Mouse (Mus musculus) CD4-positive, CD25-positive, alpha-beta regulatory T cell, adult 4 months (primary cell): ENCODE data around the gene Inf2. TPM values are rescaled to one million over a fixed set of nuclear protein-coding genes. Genes with fewer than 3 reads are reported as not detected.

ENCODE experiments used
- ATAC-seq: one replicate; pipeline ENCODE4 v1.8.0; 2017
- polyA plus RNA-seq, 2 experiments: library from polyadenylated mRNA; unstranded; fragments of 100-300 nt; shearing (Covaris generic); gene quantifications; one replicate each; pipeline ENCODE4 v1.2.1; 2017

Gene Inf2
- polyA plus RNA-seq, 2 experiments from 2014 or later: 9.1 to 12.2 TPM

DNA sequence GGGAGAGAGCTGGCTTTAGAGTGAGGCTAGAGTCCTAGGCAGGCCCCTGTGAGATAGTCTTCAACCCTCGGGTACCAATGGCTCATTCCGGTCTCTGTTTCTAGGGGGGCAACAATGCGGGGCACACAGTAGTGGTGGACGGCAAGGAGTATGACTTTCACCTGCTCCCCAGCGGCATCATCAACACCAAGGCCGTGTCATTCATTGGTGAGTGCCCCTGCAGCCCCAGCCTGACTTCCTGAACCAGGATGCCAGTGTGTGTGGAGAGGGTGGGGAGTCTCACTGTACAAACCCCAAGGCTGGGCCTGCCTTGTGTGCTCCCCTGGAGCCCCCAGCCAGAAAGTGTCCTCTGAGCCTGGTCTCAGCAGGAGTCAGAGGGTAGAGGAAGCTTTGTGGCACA is 39.6 kb downstream of the Inf2 start:
- no peak for ATAC-seq

DNA sequence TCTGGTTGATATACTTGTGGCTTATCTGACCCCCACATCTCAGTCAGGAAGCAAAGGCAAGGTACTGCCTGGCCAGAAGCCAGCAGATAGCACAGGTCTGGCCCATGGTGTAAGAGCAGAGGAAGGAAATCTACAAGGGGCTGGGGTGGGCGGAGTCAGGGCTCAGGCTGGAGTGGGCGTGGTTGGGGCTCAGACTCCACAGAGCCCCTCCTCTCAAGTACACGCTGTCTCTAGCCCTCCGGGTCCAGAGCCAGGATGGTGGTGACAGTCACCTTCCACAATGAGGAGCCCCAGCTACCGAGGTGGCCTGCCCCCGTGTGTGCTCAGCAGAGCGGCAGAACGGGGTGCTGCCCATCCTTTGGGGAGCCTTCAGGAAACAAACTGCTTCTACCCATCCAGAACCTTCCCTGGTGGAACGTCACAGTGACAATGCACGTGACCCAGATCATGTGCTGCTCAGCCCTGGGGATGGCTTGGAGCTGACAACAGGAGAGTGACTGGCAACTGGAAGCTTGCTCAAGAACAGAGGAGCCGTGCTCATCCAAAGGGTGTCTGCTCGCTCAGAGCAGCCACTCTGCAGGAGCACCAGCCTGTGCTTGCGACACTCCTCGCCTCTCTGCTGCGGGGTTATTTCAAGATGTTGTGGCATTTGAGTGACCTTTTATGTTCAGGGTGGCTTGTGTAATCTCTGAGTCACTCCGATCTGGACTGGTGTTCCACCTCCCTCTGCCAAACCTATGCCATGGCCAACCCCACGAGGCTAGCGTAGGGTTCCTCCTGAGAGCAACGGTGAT is 40.5 kb downstream of the Inf2 start:
- ATAC-seq: peak; percentile 78

DNA sequence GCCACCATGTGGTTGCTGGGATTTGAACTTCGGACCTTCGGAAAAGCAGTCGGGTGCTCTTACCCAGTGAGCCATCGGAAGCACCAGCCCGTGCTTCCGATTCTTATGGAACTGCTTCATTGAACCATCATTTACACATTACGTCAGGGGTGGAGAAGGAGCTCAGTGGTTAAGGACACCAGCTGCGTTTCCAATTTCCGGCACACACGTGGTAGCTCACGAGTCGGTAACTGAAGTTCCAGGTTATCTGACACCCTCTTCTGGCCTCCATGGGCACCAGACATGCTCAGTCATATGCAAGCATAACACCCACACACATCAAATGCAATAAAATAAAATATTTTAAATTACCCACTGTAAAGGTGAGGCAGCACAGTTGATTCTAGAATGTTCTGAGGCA is 41.4 kb downstream of the Inf2 start:
- ATAC-seq: no peak

DNA sequence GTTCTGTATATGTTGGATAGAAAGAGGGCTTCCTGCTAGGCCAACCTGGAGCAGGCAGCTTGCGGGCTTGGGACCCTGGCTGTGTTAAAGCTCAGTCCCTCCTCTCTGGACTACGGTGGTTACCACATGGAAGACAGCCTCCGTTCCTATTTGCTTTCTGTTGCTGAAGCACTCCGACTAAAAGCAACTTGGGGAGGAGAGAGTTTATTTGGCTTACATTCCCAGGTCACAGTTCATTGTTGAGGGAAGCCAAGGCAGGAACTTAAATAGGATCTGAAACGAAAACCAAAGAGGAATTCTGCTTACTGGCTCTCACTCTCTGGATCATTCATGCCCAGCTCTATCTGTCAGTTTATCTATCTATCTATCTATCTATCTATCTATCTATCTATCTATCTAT is 42.2 kb downstream of the Inf2 start:
- ATAC-seq: no peak

DNA sequence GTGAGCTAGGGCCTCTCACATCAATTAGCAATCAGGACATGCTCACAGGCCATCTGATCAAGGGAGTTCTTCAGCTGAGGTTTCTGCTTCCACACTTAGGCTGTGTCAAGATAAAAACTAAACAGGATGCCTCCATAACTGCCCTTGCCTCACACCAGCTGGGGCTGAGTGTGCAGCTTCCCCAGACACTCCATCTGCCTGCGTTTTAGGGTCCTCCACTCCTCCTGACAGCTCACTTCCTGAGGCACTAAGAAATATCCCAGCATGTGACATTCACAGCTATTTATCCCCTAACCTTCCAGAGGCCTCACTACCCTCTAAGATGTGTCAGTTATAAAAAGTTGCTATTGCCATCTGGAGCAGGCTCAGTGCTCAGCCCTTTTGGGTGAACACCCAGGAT is 42.9 kb downstream of the Inf2 start:
- no peak for ATAC-seq

DNA sequence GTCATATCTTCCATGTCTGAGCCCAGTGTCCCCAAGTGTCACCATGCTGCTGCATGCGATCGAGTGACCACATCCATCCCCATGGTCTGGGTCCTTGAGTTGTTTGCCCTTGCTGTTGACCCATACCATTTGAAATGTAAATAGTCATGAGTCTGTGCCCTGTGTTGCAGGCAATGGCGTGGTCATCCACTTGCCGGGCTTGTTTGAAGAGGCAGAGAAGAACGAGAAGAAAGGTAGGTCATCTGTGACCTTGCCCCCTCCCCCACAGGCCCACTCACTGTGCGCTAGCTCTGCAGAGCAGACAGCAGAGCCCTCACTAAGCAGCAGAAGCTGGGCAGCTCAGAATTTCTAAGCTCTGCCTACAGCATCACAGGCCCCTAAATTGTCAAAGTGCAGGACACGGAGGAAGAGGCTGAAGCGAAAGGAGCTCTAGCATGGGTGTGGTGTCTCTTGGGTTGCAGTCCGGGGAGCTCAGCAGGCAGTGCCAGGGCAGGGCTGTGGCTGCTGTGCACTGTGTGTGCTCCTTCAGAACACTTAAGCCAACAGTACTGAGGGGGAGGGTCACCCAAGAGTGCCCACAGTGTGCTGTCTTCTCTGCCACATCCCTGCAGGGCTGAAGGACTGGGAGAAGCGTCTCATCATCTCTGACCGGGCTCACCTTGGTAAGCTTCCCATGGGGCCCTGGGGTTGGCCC is 43.6 kb downstream of the Inf2 start:
- ATAC-seq: no peak

DNA sequence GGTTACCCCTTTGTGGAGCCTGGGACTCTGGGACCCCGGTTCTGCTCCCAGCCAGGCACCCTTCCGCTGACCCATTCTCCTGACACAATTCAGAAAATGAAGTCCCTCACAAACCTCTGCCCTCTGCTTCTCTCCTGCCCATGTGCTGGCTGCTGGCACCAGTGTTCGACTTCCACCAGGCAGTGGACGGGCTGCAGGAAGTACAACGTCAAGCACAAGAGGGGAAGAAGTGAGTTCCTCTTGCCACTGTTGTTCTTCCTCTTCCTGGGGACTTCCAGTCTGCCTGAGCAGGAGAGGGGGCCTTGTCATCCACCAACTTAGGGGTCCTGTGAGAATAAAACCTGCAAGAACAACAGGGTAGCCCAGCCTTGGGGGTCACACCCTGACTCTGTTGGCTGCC is 44.3 kb downstream of the Inf2 start:
- no peak for ATAC-seq

DNA sequence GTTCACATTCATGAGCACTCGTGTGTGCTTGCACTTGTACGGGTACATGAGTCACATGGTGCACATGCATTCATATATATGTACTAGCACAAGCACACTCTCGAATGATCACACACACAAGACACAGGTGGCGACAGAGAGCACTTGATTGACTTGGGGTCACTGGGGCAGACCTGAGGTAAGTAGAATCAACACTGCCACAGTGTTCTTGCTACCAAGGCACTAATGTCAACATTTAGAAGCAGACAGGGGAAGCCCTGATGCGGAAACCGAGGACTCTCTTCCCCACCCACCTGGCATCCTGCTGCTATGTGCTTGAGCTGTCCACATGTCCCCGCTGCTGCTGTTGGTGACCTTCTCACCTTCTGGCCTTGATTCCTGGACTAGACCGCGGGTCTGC is 45.1 kb downstream of the Inf2 start:
- ATAC-seq: no peak

DNA sequence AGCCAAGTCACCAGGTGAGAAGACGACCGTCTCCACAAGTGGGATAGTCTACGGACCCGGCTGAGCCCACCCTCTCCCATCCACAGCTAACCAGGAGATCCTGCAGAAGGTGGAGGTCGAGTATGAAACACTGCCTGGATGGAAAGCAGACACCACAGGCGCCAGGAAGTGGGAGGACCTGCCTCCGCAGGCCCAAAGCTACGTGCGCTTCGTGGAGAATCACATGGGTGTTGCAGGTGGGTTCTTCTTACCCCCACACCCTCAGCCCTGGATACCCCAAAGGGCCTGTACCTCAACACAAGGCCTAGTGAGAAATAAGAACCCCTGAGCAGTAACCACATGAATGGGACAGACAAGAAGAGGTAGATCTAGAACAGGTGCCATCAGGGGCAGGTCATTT is 50.9 kb downstream of the Inf2 start:
- no peak for ATAC-seq

DNA sequence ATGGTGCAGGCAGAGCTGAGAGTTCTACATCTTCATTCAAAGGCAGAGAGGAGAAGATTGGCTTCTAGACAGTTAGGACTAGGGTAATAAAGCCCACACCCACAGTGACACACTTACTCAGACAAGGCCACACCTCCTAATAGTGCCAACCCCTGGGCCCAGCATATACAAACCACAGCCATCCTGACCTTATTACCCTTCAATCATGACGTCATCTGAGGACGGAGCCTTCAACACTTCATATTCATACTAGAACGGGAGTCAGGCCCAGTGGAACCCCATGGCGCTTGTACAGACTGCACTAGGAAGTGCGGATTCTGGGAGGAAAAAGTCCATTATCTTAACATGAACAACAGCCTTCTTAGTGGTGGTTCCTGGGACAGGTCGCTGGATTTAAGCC is 54.5 kb downstream of the Inf2 start:
- no peak for ATAC-seq

DNA sequence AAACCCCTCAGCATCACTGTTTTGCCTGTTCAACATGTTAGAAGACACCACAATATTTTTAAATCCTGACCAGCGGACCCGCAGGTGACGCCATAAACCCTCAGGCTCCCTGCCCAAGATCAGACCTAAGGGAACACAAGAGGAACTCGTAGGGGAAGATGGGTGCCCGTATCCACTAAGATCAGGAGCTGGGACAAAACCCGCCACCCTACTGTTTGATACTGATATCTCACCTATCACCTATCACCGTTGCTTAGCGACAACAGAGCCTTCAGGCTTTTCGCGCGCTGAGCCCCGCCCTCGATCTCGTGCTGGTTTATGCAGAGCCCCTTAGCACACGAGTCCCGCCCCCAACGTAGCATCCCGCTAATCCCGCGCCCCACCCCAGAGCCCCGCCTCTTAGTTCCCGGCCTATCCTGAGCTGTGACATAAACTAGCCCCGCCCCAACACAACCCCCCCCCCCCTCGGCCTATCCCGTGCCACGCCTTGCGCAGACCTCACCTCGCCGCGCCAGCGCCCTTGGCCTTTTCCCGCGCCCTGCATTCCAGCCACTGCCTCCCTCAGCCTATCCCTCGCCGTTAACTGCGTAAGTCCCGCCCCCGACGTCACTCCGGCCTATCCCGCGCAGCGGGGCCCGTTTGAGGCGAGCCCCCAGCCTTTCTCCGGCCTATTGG is 55.7 kb downstream of the Inf2 start, which contains the start of gene Siva1:
TSS of gene Siva1 (plus strand) at position 500 of the 675 bp plus-strand sequence.
- peak; percentile 86 for ATAC-seq

DNA sequence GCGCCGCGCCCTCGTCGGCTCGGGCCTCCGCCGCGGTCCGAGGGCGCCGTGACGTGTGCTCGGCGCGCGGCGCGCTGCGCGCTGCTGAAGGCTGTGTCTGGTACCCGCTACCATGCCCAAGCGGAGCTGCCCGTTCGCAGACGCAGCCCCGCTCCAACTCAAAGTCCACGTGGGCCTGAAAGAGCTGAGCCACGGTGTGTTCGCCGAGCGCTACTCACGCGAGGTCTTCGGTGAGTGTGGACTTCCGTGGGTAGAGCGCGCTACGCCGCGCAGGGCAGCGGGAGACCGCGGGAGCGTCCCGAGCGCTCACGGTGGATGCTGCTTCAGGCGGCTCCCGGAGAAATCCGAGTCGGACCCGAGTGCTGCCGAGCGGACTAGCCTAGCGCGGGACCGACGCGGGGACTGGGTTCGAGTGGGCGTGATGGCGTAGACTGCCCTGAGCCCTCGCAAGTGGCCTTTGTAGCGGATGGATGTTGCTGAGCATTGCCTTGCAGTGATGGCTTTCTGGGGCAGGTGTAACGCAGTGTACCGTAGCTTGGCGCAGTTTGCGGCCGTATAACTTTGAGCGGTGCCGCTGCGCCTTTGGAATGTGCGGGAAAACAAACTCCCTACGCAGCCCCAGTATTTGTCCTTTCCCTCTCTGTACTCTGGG is 56.4 kb downstream of the Inf2 start:
- ATAC-seq: no peak

DNA sequence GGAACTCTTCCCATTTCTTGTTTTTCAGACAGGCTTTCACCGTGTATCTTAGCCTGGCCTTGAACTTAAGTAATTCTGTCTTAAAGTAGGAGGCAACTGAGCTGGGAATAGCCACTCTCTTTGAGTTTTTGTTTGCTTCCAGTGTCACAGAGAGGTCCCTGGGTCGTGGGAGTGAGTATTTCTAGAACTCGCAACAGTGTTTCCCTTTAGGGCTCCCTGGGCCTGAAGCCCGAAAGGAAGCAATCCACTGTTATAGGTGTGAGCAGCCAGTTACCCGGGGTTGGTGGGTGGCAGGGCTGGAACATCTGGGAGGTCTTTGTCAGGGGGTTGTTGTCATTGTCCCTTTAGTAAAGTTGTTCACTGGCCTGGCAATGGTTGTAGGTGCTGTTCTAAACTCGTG is 57.6 kb downstream of the Inf2 start:
- ATAC-seq: no peak

DNA sequence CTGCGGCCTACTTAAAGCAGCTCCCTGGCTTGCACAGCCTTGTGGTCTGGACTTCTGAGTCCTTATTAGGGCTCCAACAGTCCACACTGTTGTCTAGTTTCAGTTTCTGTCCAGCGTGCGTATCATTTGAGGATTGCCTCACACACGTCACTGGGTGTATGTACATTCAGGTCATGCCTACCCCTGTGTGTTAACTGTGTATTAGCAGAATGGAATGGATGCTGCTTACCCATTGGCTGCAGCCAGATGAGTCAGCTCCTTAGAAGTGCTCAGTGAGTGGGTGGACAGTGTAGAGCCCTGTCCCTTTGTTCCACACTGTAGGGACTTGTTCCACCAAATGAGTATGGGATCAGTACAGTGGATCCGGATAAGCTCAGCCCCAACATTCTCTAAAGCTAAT is 59.5 kb downstream of the Inf2 start:
- no peak for ATAC-seq

DNA sequence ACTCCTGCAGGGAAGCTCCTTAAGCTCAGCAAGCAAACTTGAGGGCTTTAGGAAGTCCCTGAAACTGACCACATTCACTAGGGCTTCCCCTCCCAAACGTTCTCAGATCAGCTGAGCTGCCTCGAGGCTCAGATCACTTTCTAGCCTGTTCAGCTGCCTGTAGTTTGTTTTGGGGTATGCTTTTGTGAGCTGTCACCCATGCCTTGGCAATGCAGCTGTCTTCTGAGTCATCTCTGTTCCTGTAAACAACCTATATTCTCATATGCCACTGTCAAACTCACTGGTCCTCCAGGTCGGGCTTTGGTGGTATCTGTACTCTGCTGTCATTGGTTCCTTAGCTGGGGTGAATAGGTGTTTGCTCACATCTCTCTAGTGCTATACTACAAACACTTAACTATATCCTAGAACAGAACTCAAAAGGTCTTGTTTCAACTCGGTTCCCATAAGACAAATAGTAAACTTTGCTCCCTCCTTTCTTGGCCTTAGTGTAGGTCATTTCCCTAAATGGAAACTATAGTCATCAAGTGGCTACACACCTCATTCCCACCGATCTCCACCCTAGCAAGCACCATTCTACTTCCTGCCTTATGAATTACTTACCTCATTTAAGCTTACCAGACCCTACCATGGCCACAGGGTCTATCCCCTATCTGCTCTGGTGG is 63.3 kb downstream of the Inf2 start:
- ATAC-seq: no peak

DNA sequence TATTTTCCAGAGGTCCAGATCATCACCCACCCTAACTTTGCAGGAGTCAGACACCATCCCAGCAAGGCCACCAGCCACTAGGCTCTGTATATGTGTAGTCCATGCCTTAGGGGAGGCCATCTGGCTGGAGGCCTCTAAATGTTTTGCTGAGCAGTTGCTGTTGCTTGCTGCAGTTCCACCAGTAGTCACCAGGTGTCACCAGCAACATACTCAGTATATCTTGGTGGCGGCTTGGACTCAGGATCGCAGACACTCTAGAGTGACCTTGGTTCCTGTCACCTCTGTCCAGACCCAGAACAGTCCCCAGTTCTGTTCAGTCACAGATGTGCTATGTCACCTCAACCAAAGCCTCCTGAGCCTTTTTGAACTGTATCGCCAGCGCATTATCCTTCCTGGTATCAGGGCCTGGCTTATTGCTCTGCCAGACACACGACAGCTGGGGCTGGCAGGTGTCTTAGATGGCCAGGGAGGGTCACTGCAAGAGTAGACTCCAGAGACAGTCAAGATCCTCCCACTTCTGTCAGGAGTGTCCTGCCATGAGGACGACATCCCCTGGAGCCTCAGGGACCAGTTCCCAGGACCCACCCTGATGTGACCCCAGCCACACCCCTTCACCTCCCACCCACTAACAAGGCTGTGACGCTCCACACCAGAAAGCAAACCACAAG is 64.7 kb downstream of the Inf2 start:
- peak; percentile 92 for ATAC-seq

DNA sequence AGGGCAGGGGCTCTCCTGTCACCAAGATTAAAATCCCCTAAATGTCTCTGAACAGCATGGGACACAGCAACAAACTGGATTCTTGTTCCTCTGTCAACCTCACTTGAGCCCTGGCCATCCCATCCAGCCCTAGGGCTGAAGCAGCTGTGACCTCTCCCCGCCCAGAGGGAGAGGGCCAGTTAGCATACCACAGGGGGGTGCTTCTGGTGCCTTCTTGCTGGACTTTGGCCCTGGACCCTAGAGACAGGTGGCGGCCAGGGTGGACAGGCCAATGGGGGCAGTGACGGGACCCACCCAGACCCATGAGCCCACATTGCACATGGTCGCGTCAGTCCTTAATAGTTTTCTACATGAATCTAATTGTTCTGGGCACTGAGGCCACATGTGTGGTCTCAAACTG is 65.5 kb downstream of the Inf2 start:
- no peak for ATAC-seq

DNA sequence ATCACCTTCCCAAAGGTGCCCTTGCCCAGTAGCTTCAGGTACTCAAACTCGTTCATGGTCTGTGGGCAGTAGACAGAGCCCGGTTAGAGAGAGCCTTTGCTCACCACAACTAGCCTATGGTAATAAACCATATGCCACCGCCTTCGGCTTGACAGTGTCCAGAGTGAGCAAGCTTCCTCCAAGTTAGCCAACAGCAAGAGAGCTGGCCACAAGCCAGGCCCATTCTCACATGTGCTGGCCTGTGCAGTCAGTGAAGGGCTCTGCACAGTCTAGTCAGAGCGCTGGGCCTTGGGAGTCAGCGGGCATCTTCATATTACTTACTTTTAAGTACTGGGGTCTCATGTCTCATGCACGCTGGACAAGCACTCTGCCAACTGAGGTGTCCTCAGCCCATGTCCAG is 70.0 kb downstream of the Inf2 start:
- no peak for ATAC-seq

DNA sequence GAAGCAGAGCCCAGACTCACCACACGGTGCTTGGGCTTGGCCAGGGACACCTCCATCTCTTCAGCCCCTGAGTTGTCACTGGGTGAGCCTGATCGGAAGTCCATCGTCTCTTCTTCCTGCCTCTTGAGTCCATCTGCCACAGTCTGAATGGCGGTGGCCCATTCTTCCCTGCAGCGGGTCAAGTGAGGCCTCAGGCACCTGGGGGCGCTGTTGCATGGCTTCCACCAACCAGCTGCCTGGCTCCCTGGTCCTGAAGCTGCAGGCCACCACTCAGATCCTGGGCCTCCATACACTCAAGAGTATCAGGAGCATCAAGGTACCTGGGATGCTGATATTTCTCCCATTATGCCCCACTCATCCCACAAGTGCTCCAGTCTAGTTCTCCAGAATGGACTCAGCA is 70.5 kb downstream of the Inf2 start:
- ATAC-seq: no peak

DNA sequence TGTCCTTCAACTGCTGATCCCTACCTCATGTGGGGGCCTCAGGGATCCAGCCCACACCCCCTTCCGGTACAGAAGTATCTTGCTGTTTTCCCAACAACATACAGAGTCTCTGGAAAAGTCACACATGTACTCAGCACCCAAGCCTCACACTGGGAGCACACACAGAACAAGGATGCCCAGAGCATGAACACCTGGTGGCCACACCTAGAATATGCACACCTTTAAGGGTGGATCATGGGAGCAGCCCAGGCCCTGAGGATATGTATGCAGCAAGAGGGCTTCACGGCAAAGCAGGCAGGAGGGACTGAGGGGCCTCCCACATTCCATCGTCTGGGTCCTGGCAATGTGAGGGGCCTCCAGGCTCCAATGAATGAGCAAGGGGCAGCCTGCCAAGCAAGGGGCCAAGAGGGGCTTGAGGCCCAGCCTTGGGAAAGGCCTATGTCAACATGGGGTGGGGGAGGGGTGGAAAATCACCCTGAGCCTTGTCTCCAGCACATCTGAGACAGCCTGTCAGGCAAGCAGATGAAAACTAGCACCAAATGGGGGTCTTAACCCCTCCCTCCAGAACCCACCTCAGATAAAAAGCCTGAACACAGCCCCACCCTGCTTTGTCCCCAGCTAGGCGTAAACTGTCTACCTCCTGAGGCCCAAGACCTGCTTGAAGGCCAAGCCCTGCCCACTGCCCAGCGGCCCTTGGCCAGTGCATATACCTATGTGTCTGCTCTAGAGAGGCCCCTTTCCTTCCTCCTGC is 72.2 kb downstream of the Inf2 start:
- no peak for ATAC-seq

DNA sequence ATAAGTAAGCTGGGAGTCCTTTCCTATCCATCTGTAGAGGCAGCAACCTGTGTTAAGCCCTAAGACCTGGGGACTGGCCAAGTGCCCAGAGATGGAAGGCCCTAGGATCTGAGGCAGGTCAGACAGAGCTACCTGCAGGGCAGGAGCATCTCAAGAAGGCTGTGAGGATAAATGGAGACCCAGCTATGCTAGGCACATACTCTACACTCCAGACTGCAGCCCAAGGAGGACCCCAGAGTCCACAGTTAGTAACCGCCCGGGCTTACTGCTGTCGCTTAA is 72.7 kb downstream of the Inf2 start:
- no peak for ATAC-seq

DNA sequence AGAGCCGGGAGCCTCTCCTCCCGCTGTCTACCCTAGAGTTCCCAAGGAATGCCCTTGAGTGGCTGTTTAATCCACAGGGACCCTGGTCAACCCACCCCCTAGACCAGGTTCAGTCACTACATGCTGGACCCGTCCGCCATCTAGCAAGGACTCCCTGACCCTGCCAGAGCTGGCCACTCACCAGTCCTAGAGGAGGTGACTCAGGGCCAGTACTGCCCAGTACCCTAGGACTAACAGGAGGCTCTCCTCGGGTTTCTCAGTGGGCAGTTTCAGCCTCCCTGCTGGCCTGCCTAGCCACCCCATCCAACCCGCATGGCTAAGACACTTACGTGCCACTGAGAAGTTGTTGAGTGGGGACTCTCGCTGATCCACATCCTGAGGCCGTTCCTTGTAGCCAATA is 73.3 kb downstream of the Inf2 start:
- no peak for ATAC-seq
